ENCODE assay signal across 8 mouse cellular contexts in the genomic region with DNA sequence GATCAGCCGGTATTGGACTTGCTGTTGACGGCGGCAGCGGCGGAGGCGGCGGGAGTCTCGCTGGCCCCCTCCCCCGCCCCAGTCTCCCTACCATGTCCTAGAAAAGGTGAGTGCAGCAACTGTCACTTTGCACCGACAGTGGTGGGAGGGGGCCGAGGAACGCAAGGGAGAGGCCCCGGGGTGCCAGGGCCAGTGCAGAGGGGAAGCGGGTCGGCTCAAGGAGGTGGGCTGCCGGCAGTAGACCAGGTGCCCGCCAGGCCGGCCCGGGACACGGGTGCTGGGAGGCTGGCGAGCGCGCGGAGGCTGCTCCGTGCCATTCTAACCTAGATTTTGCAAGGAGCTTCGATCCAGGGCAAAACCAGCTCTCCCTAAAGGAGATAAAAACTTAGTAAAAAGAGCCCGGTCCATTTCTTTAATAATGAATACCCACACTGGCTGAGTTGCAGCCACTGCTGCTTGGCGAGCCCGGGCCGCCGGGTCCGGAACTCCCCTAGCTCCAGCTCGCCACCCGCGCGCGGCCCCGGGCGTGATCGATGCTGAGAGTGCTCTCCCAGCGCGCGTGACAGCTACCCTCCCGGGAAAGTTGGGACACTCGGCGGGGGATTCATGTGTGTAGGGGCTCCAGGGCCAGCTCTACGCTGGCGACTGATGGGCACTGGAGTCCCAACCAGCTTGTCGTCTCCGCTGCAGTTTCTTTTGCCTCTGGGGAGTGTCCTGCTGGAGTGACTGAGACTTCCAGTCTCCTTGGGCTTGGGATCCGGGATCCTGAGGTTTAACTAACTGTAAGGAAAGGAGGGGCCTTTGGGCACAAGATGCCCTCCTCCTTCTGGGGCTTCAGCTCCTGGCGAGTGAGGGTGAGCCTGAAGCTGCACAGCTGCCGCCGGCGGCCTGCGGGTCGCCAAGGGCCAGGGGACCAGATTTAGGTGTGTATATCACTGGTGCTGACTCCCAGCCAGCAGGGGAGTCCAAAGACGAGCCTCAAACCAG. TPM values are rescaled to one million over a fixed set of nuclear protein-coding genes. Genes with fewer than 3 reads are reported as not detected.
DNase-seq lines count a peak whose midpoint lies in the region; ATAC-seq and TF ChIP-seq lines count a peak whose summit lies in the region.

No protein-coding gene starts in this region.

- no peak for ATAC-seq in G1E (ENCODE audit: extremely low read depth, insufficient number of reproducible peaks, low FRiP score, poor library complexity, severe bottlenecking)
- ATAC-seq in forebrain, embryonic 15.5 days (replicated peaks): no peak
- ATAC-seq in liver, postnatal 0 days: no peak

- no peak for TF ChIP-seq CTCF in G1E (IDR thresholded peaks at IDR 0.05; ENCODE audit: low read depth, low read length)
- no peak for TF ChIP-seq CTCF in liver, postnatal 0 days (IDR thresholded peaks at IDR 0.05; ENCODE audit: low read depth)

- under 1% methylated on average over 58 of the region's 58 CpGs for WGBS in forebrain, embryonic 15.5 days
- WGBS in liver, postnatal 0 days (ENCODE audit: insufficient replicate concordance): 2% methylated on average over 58 of the region's 58 CpGs

- H3K9me3 ChIP-seq in G1E (replicated peaks): peaks cover 4% of the 10 kb centered on the region; the same call in 1 of the 2 replicates
- no peaks in the 10 kb centered on the region for H3K9me3 ChIP-seq in forebrain, embryonic 15.5 days
- H3K9me3 ChIP-seq in liver, postnatal 0 days (ENCODE audit: low read length): no peaks in the 10 kb centered on the region

- peak; percentile 7 for DNase-seq in G1E (ENCODE audit: low spot score)
- peak; percentile 21 for DNase-seq in heart, postnatal 25 days (ENCODE audit: low spot score)
- peak; percentile 48 for DNase-seq in layer of hippocampus, adult 11-12 months (ENCODE audit: low spot score)
- DNase-seq in liver, postnatal 0 days: peak; percentile 67
- DNase-seq in retina, postnatal 1 day: peak; percentile 59
- no peak for DNase-seq in natural killer cell, adult 2 months (ENCODE audit: low spot score in 2 of 2)

- peak overlapping the region; percentile 46 for H3K27ac ChIP-seq in brown adipose tissue, adult 24 weeks (replicated peaks; ENCODE audit: low read depth, low read length)
- H3K27ac ChIP-seq in forebrain, embryonic 15.5 days (replicated peaks): no peak overlapping the region
- no peak overlapping the region for H3K27ac ChIP-seq in liver, postnatal 0 days (ENCODE audit: low read depth)

- H3K27me3 ChIP-seq in G1E (ENCODE audit: insufficient read depth, low read length): peaks cover 39% of the 10 kb centered on the region
- H3K27me3 ChIP-seq in forebrain, embryonic 15.5 days: peaks cover 42% of the 10 kb centered on the region; the same call in 1 of the 2 replicates
- H3K27me3 ChIP-seq in liver, postnatal 0 days (ENCODE audit: insufficient read depth, low read length): peaks cover 25% of the 10 kb centered on the region

- H3K9ac ChIP-seq in forebrain, embryonic 15.5 days (replicated peaks): peak overlapping the region; percentile 45
- peak overlapping the region; percentile 68 for H3K9ac ChIP-seq in liver, postnatal 0 days (replicated peaks)

- H3K4me3 ChIP-seq in G1E (ENCODE audit: low read depth, low read length): peak overlapping the region; percentile 71; the same call in 1 of the 2 replicates
- peak overlapping the region; percentile 99 for H3K4me3 ChIP-seq in brown adipose tissue, adult 24 weeks (ENCODE audit: insufficient read depth, low read depth, low read length)
- peak overlapping the region; percentile 77 for H3K4me3 ChIP-seq in forebrain, embryonic 15.5 days
- H3K4me3 ChIP-seq in liver, postnatal 0 days (ENCODE audit: low read depth, low read length): peak overlapping the region; percentile 73

- H3K36me3 ChIP-seq in G1E (replicated peaks): no peaks in the 10 kb centered on the region
- H3K36me3 ChIP-seq in forebrain, embryonic 15.5 days: no peaks in the 10 kb centered on the region
- H3K36me3 ChIP-seq in liver, postnatal 0 days (replicated peaks; ENCODE audit: insufficient read depth, low read length): no peaks in the 10 kb centered on the region

- intact Hi-C loops in heart, postnatal 25 days (cut with DNase I): loop anchor here (5.0 to 10.0 kb wide), 2 partner anchors 144 to 232 kb away; no protein-coding TSS in a partner anchor

- H3K4me1 ChIP-seq in G1E (ENCODE audit: insufficient read depth, low read depth, low read length): peaks cover 28% of the 10 kb centered on the region
- no peaks in the 10 kb centered on the region for H3K4me1 ChIP-seq in brown adipose tissue, adult 24 weeks (ENCODE audit: control insufficient read depth, insufficient read depth, insufficient read length, low read length)
- H3K4me1 ChIP-seq in forebrain, embryonic 15.5 days: peaks cover 33% of the 10 kb centered on the region
- H3K4me1 ChIP-seq in liver, postnatal 0 days (ENCODE audit: insufficient read depth): peaks cover 11% of the 10 kb centered on the region

- H3K4me2 ChIP-seq in forebrain, embryonic 15.5 days (replicated peaks): peak overlapping the region; percentile 97
- H3K4me2 ChIP-seq in liver, postnatal 0 days (ENCODE audit: low read depth, low read length): peak overlapping the region; percentile 90

- no peak for TF ChIP-seq EP300 in liver, postnatal 0 days (IDR thresholded peaks at IDR 0.05; ENCODE audit: low read depth)

RNA-seq across cellular contexts. Expression of gene Nr3c2, which starts 1.2 kb away (rescaled TPM):
- total RNA-seq in G1E (2014; fragmentation: Nextera tagmentation) (9.0 and 12.0 TPM in 2 replicates), G1E (2017) (4.3 and 7.6 TPM in 2 replicates)
- polyA plus RNA-seq in G1E (2012): 0.26 TPM in 2 replicates
- polyA plus RNA-seq in brown adipose tissue, adult 24 weeks (2012; ENCODE audit: insufficient read depth, insufficient read length, missing spikeins): 5.5 and 7.4 TPM in 2 replicates
- polyA plus RNA-seq in forebrain, embryonic 15.5 days (2015; fragmentation: Nextera tagmentation; extraction: Ambion mirVana): 2.4 and 3.5 TPM in 2 replicates
- 10 to 100 TPM; 17.9 to 22.7 TPM for total RNA-seq in heart, postnatal 25 days (2021)
- 3.4 and 3.9 TPM in 2 replicates for polyA plus RNA-seq in liver, postnatal 0 days (2015; fragmentation: Nextera tagmentation; extraction: Ambion mirVana)

Comparison
In these comparisons a context has a peak if more than half of its experiments do, and no peak if none do; other contexts are left out.
1. DNase-seq: peak in G1E (single experiment), heart, postnatal 25 days (single experiment), layer of hippocampus, adult 11-12 months (single experiment), liver, postnatal 0 days (single experiment) and retina, postnatal 1 day (single experiment); none in natural killer cell, adult 2 months (0 of 2).
2. Peak in every context shown above with its lines, with median percentiles within 50 percentile points of each other: H3K4me3 ChIP-seq.